Mouse (Mus musculus): ENCODE data around the gene Aldh3a1.

- TF ChIP-seq POLR2A (IDR thresholded peaks at IDR 0.05; ENCODE audit: low read depth, low read length) (no peak), CTCF (IDR thresholded peaks at IDR 0.05; ENCODE audit: extremely low read depth, insufficient read depth, insufficient read length, insufficient replicate concordance) (no peak)
Observed at GRCm38 (mm10) chr11:61222007-61222406, 14.7 kb downstream of the Aldh3a1 start.
